Mouse (Mus musculus): ENCODE results near the gene Pafah1b3.

GRCm38 (mm10) chr7:25333596-25334307 is 36.0 kb upstream of the Pafah1b3 start:
- peak; percentile 80; the same call in 1 of the 2 replicates for TF ChIP-seq CTCF (IDR thresholded peaks at IDR 0.05; ENCODE audit: control insufficient read depth, insufficient read depth, insufficient replicate concordance, low read depth, low read length)
- no peak for TF ChIP-seq POLR2A (IDR thresholded peaks at IDR 0.05; ENCODE audit: control insufficient read depth, low read depth, low read length)

All from testis, adult 2 months (tissue).